Mouse (Mus musculus): Measurements from ENCODE around the gene Tufm.

DNA sequence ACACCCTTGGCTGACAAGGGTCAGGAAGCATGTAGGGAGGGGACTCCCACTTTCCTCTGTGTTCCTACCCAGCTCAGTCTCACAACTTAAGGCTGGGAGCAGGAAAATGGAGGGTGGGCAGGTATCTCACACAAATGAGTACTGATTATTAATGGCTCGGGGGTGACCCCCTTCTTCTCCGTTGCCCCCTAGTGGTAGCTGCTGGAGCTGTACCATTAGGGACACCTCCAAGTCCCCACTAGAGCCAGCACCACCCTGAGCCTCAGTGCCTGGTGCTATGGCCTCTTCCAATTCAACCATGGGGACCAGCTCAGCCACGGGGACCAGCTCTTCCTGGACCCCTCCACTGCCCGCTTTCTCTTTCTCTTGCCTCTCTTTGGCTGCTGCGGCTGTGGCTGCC is 19.9 kb upstream of the Tufm start:
- TF ChIP-seq POLR2A (IDR thresholded peaks at IDR 0.05; ENCODE audit: borderline replicate concordance, insufficient read depth, low read length) (no peak), CTCF (IDR thresholded peaks at IDR 0.05; ENCODE audit: borderline replicate concordance, insufficient read depth, low read depth, low read length) (peak; percentile 49)

All from cerebellum, adult 2 months (tissue).